Mouse (Mus musculus) stomach, embryonic 16.5 days (tissue): ENCODE measurements around the gene Lef1. TPM values are rescaled to one million over a fixed set of nuclear protein-coding genes. Genes with fewer than 3 reads are reported as not detected.
A peak's percentile ranks its signal among the peaks of the same experiment; 100 is the strongest.

ENCODE experiments used
- ATAC-seq: fragments of 200-750 bp; cut with Nextera tagmentation; 2 replicates; pipeline ENCODE4 v1.8.0; 2017; ENCODE audit warnings: moderate number of reproducible peaks, moderate TSS enrichment; ENCODE audit not compliant: insufficient read depth, low FRiP score
- H3K27ac ChIP-seq: fragments of 300-500 bp; sonication (generic); 2 replicates; pipeline ENCODE4 v1.5.1; 2014; ENCODE audit warnings: low read length
- H3K27me3 ChIP-seq: fragments of 300-500 bp; sonication (generic); 2 replicates; pipeline ENCODE4 v1.6.1; 2014; ENCODE audit warnings: low read length, control low read depth, mixed read lengths; ENCODE audit not compliant: control insufficient read depth, insufficient read depth
- H3K36me3 ChIP-seq: fragments of 300-500 bp; sonication (generic); 2 replicates; pipeline ENCODE4 v1.6.1; 2014; ENCODE audit warnings: low read length; ENCODE audit not compliant: control insufficient read depth, insufficient read depth
- H3K4me1 ChIP-seq: fragments of 300-500 bp; sonication (generic); 2 replicates; pipeline ENCODE4 v1.6.1; 2014; ENCODE audit warnings: low read length, control low read depth, mixed read lengths; ENCODE audit not compliant: control insufficient read depth, insufficient read depth
- H3K4me2 ChIP-seq: fragments of 300-500 bp; sonication (generic); 2 replicates; pipeline ENCODE4 v1.6.1; 2014; ENCODE audit warnings: low read depth, low read length, mixed read lengths
- H3K4me3 ChIP-seq: fragments of 300-500 bp; sonication (generic); replicated peaks from 2 replicates; pipeline ENCODE4 v1.5.1; 2014; ENCODE audit warnings: mild to moderate bottlenecking, low read length
- H3K9ac ChIP-seq: fragments of 300-500 bp; sonication (generic); 2 replicates; pipeline ENCODE4 v1.6.1; 2014; ENCODE audit warnings: low read length
- H3K9me3 ChIP-seq: fragments of 300-500 bp; sonication (generic); replicated peaks from 2 replicates; pipeline ENCODE4 v1.6.1; 2016; ENCODE audit warnings: low read length, control low read depth; ENCODE audit not compliant: control insufficient read depth
- WGBS: fragments of 180-500 bp; shearing (Covaris S2); extraction: QIAGEN DNeasy Blood & Tissue Kit; methylation state at CpG from one replicate; pipeline ENCODE4 v1.1.7; 2014; 5-methylcytosine and 5-hydroxymethylcytosine counted together
- polyA plus RNA-seq: library from polyadenylated mRNA; unstranded; fragments of >200 nt; fragmentation: Nextera tagmentation; extraction: Ambion mirVana; gene quantifications from 2 replicates; pipeline ENCODE4 v1.2.1, GENCODE M21; 2015

Gene Lef1
- polyA plus RNA-seq, 1 experiment from 2014 or later: 0.98 TPM

GRCm38 (mm10) chr3:131271157-131271556, 160.9 kb downstream of the Lef1 start:
- Histone ChIP-seq H3K9me3 (no peaks in the 10 kb centered on the region), H3K4me3 (peak overlapping the region; percentile 84), H3K36me3 (0 out of 2 replicates have a peak, but pooled peaks cover 6% of the 10 kb centered on the region), H3K4me2 (peak overlapping the region; percentile 60), H3K27me3 (no peaks in the 10 kb centered on the region), H3K4me1 (peaks cover 23% of the 10 kb centered on the region), H3K27ac (peak overlapping the region; percentile 90), H3K9ac (peak overlapping the region; percentile 89)
- WGBS: 8% methylated on average over 8 of the region's 8 CpGs
- ATAC-seq: peak; percentile 34; the same call in 1 of the 2 replicates

- Histone ChIP-seq H3K27ac (peak within 1 kb of the TSS; percentile 90), H3K4me1 (peaks cover 20% of the 10 kb centered on the region), H3K9me3 (no peaks in the 10 kb centered on the region), H3K27me3 (no peaks in the 10 kb centered on the region), H3K4me2 (peak within 1 kb of the TSS; percentile 60), H3K36me3 (0 out of 2 replicates have a peak, but pooled peaks cover 5% of the 10 kb centered on the region), H3K4me3 (peak within 1 kb of the TSS; percentile 84), H3K9ac (peak within 1 kb of the TSS; percentile 89)
- ATAC-seq: peak; percentile 94
- under 1% methylated on average over 53 of the region's 54 CpGs for WGBS
Measured at GRCm38 (mm10) chr3:131271559-131272373, 161.5 kb downstream of the Lef1 start, which contains the start of gene Hadh. Gene Hadh (minus strand): TSS chr3:131272101.

GRCm38 (mm10) chr3:131272374-131273100, 162.3 kb downstream of the Lef1 start:
- 19% methylated on average over 10 of the region's 10 CpGs for WGBS
- Histone ChIP-seq H3K27me3 (no peaks in the 10 kb centered on the region), H3K36me3 (no peaks in the 10 kb centered on the region), H3K9me3 (no peaks in the 10 kb centered on the region), H3K4me3 (peak overlapping the region; percentile 84), H3K27ac (peak overlapping the region; percentile 90), H3K4me1 (peaks cover 19% of the 10 kb centered on the region), H3K9ac (peak overlapping the region; percentile 89), H3K4me2 (peak overlapping the region; percentile 60)
- ATAC-seq: peak; percentile 3; the same call in 1 of the 2 replicates

Other genes with a start within 250 kb of the Lef1 start
- 134 and 155 TPM in 2 replicates for gene Hadh, start 161.6 kb downstream of the Lef1 start, polyA plus RNA-seq
- 2.0 TPM in 2 replicates for gene Cyp2u1, start 192.8 kb downstream of the Lef1 start, polyA plus RNA-seq